Mouse (Mus musculus) testis, adult 2 months (tissue): Measurements from ENCODE around the gene D430041D05Rik.

Experiments used
- CTCF ChIP-seq: fragments of 200-500 bp; IDR thresholded peaks from 2 replicates; pipeline ENCODE4 v1.5.1; 2012; ENCODE audit warnings: low read depth, mild to moderate bottlenecking, inconsistent platforms, low read length, moderate library complexity; ENCODE audit not compliant: control insufficient read depth, insufficient read depth, insufficient replicate concordance
- POLR2A ChIP-seq: fragments of 200-500 bp; IDR thresholded peaks from 2 replicates; pipeline ENCODE4 v1.6.1; 2012; ENCODE audit warnings: low read depth, mild to moderate bottlenecking, inconsistent platforms, low read length, moderate library complexity; ENCODE audit not compliant: control insufficient read depth

DNA sequence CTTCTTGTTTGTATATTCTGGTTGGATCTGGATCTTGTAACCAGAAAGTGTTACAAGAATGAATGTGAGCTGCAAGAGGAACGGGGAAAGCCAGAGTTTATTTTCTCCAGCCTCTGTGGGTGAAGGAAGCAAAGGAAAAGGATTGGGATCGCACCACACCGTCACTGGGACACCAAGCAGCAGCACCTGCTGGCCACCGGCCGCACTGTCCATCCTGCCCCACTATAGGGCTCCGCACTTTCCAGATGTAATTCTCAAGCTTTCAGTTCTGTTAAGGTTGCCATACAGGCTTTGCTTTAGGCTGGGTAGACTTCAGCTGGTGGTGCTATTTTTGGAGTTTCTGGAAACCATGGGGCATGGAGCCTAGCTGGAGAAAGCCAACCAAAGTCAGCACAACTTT, 290.5 kb downstream of the D430041D05Rik start:
- TF ChIP-seq CTCF (no peak), POLR2A (no peak)
